Mouse (Mus musculus) lung, embryonic 14.5 days (tissue): Measurements from ENCODE around the gene Pkm. TPM values are rescaled to one million over a fixed set of nuclear protein-coding genes. Genes with fewer than 3 reads are reported as not detected.

Source experiments
- ATAC-seq: fragments of 200-750 bp; cut with Nextera tagmentation; 2 replicates; pipeline ENCODE4 v1.8.0; 2017; ENCODE audit warnings: mild to moderate bottlenecking, moderate TSS enrichment, moderate library complexity; ENCODE audit not compliant: insufficient read depth
- DNase-seq: peaks from one replicate; pipeline ENCODE4 v3.0.0-alpha.2; 2015
- H3K27ac ChIP-seq: fragments of 300-500 bp; sonication (generic); 2 replicates; pipeline ENCODE4 v1.5.1; 2014; ENCODE audit warnings: low read depth, mild to moderate bottlenecking, moderate library complexity
- H3K27me3 ChIP-seq: fragments of 300-500 bp; sonication (generic); 2 replicates; pipeline ENCODE4 v1.6.1; 2014; ENCODE audit warnings: low read length, control low read depth; ENCODE audit not compliant: insufficient read depth
- H3K36me3 ChIP-seq: fragments of 300-500 bp; sonication (generic); 2 replicates; pipeline ENCODE4 v1.6.1; 2014; ENCODE audit warnings: control low read depth; ENCODE audit not compliant: insufficient read depth
- H3K4me1 ChIP-seq: fragments of 300-500 bp; sonication (generic); 2 replicates; pipeline ENCODE4 v1.6.1; 2014; ENCODE audit warnings: antibody characterized with exemption, control low read depth; ENCODE audit not compliant: insufficient read depth
- H3K4me2 ChIP-seq: fragments of 300-500 bp; sonication (generic); 2 replicates; pipeline ENCODE4 v1.6.1; 2014; ENCODE audit warnings: mild to moderate bottlenecking
- H3K4me3 ChIP-seq: fragments of 300-500 bp; sonication (generic); 2 replicates; pipeline ENCODE4 v1.5.1; 2014; ENCODE audit warnings: low read depth, low read length
- H3K9ac ChIP-seq: fragments of 300-500 bp; sonication (generic); 2 replicates; pipeline ENCODE4 v1.6.1; 2014
- H3K9me3 ChIP-seq: fragments of 300-500 bp; sonication (generic); 2 replicates; pipeline ENCODE4 v1.6.1; 2016; ENCODE audit warnings: low read depth, low read length, control low read depth
- CTCF ChIP-seq: IDR thresholded peaks from 2 replicates; pipeline ENCODE4 v1.5.1; 2016; ENCODE audit warnings: antibody characterized with exemption, low read depth
- WGBS: fragments of 180-500 bp; shearing (Covaris S2); extraction: QIAGEN DNeasy Blood & Tissue Kit; methylation state at CpG from one replicate; pipeline ENCODE4 v1.1.7; 2014; 5-methylcytosine and 5-hydroxymethylcytosine counted together
- polyA plus RNA-seq: library from polyadenylated mRNA; unstranded; fragments of >200 nt; fragmentation: Nextera tagmentation; extraction: Ambion mirVana; gene quantifications from 2 replicates; pipeline ENCODE4 v1.2.1, GENCODE M21; 2014

Pkm gene
- polyA plus RNA-seq, 1 experiment from 2014 or later, result 1,486 TPM

- WGBS, result 43% methylated on average over 8 of the region's 8 CpGs
- Histone ChIP-seq H3K4me3 (no peak overlapping the region), H3K27ac (peak overlapping the region; percentile 78), H3K9me3 (no peaks in the 10 kb centered on the region), H3K4me2 (no peak overlapping the region), H3K4me1 (0 out of 2 replicates have a peak, but pooled peaks cover 9% of the 10 kb centered on the region), H3K9ac (no peak overlapping the region), H3K36me3 (no peaks in the 10 kb centered on the region), H3K27me3 (no peaks in the 10 kb centered on the region)
- TF ChIP-seq CTCF, result no peak
- DNase-seq (peak; percentile 75), ATAC-seq (peak; percentile 69)
Measured at GRCm38 (mm10) chr9:59723791-59724442, 67.7 kb downstream of the Pkm start.

GRCm38 (mm10) chr9:59725515-59725914, 69.3 kb downstream of the Pkm start:
- no peak overlapping the region for H3K4me3 ChIP-seq
- H3K27ac ChIP-seq, result no peak overlapping the region
- H3K9ac ChIP-seq, result no peak overlapping the region
- 0 out of 2 replicates have a peak, but pooled peaks cover 9% of the 10 kb centered on the region for H3K4me1 ChIP-seq
- H3K9me3 ChIP-seq, result no peaks in the 10 kb centered on the region
- DNase-seq (no peak), ATAC-seq (no peak)
- no peak overlapping the region for H3K4me2 ChIP-seq
- TF ChIP-seq CTCF, result no peak
- H3K36me3 ChIP-seq, result no peaks in the 10 kb centered on the region
- 60% methylated on average over 10 of the region's 10 CpGs for WGBS
- no peaks in the 10 kb centered on the region for H3K27me3 ChIP-seq

- H3K36me3 ChIP-seq, result no peaks in the 10 kb centered on the region
- WGBS, result 67% methylated on average over 11 of the region's 11 CpGs
- TF ChIP-seq CTCF, result no peak
- 0 out of 2 replicates have a peak, but pooled peaks cover 9% of the 10 kb centered on the region for H3K4me1 ChIP-seq
- H3K4me3 ChIP-seq, result no peak overlapping the region
- no peaks in the 10 kb centered on the region for H3K9me3 ChIP-seq
- no peak overlapping the region for H3K4me2 ChIP-seq
- no peak overlapping the region for H3K9ac ChIP-seq
- ATAC-seq (no peak), DNase-seq (no peak)
- no peaks in the 10 kb centered on the region for H3K27me3 ChIP-seq
- H3K27ac ChIP-seq, result peak overlapping the region; percentile 9; the same call in 1 of the 2 replicates
Measured at GRCm38 (mm10) chr9:59727569-59728286, 71.6 kb downstream of the Pkm start.

Other genes starting within 250 kb of the Pkm start
- gene Arih1, start 169.8 kb upstream of the Pkm start, polyA plus RNA-seq, result 17.8 and 20.2 TPM in 2 replicates
- 67.3 and 68.2 TPM in 2 replicates for gene Hexa, start 116.8 kb upstream of the Pkm start, polyA plus RNA-seq
- 0.18 TPM in 1 of 2 replicates, not detected in the other for gene Tmem202, start 116.5 kb upstream of the Pkm start, polyA plus RNA-seq
- gene Celf6, start 78.5 kb upstream of the Pkm start, polyA plus RNA-seq, result 0.41 and 0.45 TPM in 2 replicates
- 20.7 and 22.0 TPM in 2 replicates for gene Parp6, start 39.1 kb upstream of the Pkm start, polyA plus RNA-seq
- 3.1 and 4.6 TPM in 2 replicates for gene Gramd2, start 23.8 kb downstream of the Pkm start, polyA plus RNA-seq
- gene Senp8, start 94.3 kb downstream of the Pkm start, polyA plus RNA-seq, result 11.0 and 11.4 TPM in 2 replicates
- 17.6 and 18.8 TPM in 2 replicates for gene Myo9a, start 94.5 kb downstream of the Pkm start, polyA plus RNA-seq